Mouse (Mus musculus) ovary, postnatal 36 days (tissue): ENCODE measurements around the gene Pole3.
A peak's percentile ranks its signal among the peaks of the same experiment; 100 is the strongest.

Experiments used
- DNase-seq: peaks from one replicate; pipeline ENCODE4 v3.0.0; 2022; ENCODE audit warnings: low spot score, mixed read lengths

Pole3 gene

GRCm38 (mm10) chr4:62518416-62519121, 6.3 kb downstream of the Pole3 start:
- DNase-seq = peak; percentile 50

DNA sequence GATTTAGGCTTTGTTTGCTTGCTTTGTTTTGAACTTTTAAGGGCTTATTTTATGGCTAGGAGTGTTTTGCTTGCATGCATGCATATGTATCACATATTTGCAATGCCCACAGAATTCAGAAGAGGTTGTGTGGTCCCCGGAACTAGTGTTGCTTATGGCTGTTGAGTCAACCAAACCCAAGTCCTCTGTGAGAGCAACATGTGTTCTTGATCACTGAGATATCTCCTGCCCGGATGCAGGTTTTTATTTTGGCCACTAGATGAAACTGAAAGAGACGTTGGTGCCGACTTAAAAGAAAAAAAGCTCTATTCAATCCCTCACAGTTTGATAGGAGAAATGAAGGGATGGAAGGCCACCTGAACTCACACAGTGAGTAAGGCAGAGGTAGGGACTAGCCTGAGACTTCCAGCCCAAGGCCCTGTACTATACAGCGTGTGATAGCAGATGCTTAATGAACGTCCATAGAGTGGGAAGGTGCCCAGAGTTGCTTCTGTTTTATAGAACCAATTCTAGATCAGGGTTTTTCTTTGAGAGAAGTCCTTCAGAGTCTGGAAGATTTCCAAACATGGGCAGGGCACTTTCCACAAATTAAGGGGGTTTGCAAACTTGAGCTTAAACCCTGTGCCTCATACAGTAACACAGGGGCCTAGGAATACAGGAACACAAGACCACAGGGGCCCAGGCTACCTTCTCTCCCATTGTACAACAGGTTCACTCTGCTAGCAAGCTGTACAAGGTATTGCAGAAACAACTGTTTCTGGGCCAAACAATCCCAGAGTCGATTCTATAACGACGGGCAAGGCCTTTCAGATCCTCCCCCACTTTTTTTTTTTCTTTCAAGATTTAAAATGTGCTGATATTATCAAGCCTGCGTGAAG, 7.1 kb downstream of the Pole3 start:
- DNase-seq = no peak

- no peak for DNase-seq
Measured at GRCm38 (mm10) chr4:62517046-62517445, 7.8 kb downstream of the Pole3 start.

DNA sequence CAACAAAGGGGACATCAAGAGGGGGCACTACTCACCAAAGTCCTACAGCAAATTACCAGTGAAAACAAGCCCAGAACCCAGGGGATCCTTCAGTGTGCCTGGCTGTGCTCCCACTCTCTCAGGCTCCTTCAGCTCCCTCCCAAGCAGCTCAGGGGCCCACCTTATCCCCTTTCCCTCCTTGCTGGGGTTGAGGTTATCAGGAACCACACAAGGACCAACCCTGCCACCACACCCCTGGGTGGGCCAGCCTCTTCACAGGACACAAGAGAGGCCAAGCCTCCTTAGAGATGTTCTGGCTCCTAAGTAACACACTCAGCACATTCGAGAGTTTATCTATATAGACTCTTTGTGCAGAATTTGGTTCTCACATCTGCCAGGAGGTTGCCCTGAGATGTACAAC, 8.3 kb downstream of the Pole3 start:
- no peak for DNase-seq

DNA sequence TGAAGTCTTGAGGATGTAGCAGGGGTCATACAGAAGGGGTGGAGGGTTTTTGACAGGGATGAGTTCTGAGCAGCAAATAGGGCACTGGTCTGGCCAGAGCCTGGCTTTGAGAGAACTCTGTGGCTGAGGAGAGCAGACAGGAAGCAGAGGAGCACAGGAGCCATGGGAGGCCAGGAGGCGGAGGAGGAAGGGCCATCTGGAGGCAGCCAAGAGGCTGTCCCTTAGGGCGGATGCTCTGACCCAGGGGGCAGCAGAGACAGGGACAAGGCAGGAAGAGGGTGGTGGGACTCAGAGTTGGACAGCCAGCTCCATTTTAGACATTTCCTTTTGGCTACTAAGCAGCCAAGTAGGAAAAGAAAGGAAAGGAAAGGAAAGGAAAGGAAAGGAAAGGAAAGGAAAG, 8.8 kb downstream of the Pole3 start:
- DNase-seq = no peak

DNA sequence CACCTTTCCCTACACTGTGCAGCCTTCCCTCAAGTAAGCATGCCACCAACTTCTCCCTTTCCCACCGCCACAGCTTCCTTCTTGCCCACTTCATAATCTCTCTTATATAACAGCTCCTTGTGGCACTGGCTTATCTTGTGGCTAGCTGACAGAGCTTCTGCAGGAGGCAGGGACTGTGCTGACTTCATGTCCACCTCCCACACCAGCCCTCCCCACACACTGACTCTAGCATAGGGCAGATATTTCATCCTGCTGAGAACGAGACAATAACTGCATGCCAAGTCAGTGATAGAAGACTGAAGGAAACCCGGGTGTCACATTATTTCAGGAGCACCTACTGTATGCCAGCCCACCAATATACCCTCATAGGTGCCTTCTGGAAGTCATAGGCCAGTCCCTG, 9.4 kb downstream of the Pole3 start:
- DNase-seq = no peak

DNA sequence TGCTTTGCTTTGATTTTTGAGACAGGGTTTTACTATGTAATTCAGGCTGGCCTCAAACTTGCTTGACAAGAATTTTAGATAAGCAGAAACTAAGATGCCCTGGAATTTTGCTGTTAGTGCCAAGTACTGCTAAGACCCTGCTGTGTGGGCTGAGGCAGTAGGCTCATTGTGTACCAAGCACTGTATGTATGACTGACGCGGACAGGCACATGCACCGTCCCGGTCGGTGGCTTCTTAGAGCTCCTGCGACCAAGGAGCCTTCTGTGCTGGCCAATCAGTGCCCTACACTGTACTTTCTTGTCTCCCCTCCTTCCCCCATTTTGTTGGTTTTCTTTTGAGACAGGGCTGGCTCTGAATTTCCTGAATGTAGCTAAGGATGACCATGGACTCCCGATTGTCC, 9.9 kb downstream of the Pole3 start:
- DNase-seq = no peak

DNA sequence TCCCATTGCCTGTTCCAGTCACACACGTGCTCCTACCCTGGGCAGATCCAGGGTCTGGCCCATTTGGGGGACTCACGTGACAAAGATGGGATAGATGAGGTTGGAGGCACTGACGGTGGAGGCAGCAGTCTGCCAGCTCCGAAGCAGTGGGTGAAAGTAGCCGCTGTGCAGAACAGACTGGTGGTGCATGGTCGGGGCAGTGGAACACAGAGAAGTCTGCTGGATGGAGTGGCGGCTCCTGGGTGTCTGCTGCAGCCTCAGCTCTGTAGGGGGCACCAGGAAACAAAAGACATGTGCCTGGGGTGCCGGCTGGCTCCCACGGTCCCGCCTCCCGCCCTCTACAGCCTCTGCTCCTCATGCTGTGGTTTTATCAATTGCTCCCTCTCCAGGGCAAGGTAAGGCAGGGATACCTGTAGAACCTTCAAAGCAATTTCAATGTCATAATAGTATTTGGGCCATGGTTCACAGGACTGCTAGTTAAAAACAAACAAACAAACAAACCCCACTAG, 10.8 kb downstream of the Pole3 start:
- no peak for DNase-seq

- DNase-seq = peak; percentile 83
Measured at GRCm38 (mm10) chr4:62509946-62510345, 14.9 kb downstream of the Pole3 start.

DNA sequence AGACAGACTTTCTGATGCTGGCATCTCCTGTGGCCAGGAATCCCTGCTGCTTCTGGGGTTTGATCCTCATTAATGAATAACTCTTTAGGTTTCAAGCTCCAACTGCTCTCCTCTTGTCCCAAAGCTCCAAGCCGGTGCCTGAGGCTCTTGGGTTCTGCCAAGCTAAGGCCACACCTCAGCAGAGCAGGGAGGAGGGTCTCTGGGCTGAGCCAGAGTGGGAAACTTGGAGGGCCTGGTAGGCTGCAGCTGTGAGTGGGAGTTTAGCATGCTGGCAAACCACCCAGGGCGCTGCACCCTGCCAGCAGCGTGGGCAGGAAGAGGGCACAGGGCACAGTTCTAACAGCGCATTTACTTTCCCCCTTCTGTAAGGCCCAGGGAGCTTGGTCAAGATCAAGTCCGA, 16.0 kb downstream of the Pole3 start:
- peak; percentile 65 for DNase-seq

- DNase-seq = no peak
Measured at GRCm38 (mm10) chr4:62506798-62507197, 18.1 kb downstream of the Pole3 start.

DNA sequence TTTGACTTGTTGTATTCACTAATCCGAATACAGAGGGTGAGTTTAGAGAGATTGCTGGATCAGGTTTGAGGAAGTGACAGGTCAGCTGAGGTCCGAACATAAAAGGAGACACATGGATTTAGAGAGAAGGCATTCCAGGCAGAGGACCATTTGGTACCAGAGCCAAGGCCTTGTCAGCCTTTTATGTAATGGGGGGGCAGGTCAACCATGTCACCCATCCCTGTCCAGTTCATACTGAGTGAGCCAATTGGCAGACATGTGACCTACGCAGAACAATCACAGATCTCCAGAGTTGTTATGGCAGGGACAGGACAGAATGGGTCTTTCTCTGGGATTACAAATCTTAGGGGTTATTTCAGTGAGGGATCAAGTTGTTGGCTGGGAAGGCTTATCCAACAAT, 18.9 kb downstream of the Pole3 start:
- DNase-seq = no peak

DNA sequence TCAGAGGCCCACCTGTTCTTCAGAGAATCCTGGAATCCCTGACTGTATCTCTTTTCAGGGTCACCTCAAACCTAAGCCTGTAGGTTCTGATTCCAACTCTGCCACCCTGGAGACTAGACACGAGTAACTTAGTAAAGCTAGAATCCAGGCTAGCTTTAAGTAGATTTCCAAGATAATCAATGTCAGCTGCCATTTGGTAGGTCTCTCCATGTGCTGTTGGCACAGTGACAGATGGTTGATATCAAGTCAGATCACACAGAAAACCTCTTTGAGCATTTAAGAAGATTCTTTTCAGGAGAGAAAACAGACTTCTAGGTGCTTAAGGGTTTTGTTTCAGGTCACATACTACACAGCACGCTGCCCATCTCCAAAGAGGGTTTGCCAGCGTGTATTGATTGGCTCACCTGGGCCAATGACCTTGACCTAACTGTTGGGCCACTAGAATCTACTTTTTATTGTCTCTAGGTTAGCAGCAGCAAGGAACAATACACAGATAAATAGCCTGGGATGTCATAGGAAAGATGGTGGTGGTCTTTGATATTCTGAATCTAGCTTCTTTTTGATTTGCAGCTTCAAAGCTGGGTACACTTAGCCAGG, 21.4 kb downstream of the Pole3 start, which contains the start of gene Hdhd3:
TSS of gene Hdhd3 (minus strand) at position 94 of the 597 bp plus-strand sequence.
- DNase-seq = no peak

DNA sequence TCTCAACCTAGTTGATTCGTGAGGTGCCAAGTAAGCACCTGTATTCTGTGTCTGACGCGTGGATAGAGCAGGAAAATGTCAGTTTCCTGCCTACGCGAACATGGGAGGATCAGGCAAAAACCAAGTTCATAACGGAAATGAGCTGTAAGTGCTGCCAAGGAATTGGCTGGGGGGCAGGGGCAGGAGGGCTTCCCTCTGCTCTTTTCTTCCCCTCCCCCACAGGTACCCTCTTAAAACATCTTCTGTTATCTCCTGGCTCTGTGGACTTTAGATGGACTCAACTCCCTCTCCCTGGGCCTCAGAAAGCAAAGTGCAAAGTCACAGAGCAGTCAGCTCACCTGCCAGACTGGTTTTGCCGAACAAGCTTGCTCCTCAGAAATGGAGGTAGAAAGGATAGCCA, 21.9 kb downstream of the Pole3 start:
- no peak for DNase-seq

DNA sequence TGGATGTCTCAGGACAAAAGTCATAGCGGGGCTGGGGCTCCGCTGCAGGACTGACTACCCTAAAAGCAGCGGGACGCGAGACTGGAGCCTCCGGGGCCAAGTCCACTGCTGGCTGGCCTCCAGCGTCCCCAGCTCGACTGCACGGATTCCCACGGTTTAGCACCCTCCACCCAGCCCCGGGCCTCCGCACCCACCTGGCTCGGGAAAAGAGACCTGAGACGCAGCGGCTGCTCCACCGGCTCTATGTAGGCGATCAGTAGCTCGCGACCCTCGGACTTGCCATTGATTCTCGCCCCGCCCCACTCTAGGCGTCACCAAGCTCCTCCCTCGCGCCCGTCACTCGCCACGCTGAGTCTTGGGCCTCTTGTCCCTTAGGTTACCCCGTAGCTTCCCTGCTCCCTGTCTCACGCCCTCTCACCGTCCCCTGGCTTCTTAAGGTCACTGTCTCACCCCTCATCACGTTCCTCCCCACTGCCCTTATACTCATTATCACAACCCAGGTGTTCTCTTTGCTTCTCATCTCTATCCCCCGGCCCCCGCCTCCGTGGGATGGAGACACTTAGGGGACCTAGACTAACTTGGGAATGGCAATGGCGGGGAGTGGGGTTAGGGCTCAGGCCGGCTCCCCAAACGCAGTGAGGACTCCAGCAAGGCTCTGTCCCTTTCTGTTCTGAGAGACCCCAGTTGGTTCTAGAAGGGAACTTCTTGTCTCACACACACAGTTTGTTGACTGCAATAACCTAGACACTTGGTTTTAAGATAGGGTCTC, 22.7 kb downstream of the Pole3 start:
- peak; percentile 87 for DNase-seq

DNA sequence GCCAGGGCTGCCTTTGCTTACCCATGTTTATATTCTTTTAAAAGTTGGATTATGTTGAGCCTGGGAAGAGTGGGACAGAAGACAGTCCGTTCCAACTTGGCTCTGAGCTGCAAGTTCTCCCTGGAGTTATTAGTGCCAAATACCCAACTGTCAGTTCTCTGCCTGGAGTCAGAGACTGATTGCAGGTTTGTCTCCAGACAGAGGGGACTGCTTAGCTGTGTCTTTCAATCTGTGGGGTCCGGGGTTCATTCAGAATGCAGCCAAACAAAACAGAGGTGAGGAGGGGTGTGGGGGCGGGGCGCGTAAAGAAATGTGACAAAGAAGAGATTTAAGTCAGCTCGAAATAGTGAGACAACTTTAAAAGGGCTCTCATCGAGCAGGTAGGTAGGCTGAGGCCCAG, 23.3 kb downstream of the Pole3 start:
- DNase-seq = no peak

DNA sequence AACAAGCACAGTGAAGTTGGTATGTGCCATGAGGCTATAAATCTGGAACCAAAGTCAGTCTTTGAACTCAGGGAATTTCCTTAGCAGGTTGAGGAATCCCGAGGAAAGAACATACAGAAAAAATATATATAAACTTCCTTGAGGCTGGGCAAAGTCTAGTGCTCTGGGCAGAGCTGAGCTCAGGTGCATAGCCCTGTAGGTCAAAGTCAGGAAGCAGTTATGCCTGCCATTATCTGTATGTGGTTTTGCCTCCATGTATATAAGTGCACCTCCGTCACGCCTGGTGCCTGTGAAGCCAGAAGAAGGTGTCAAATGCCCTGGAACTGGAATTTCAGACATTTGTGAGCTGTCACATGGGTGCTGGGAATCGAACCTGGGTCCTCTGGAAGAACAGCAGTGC, 24.1 kb downstream of the Pole3 start:
- no peak for DNase-seq

- DNase-seq = peak; percentile 74
Measured at GRCm38 (mm10) chr4:62496815-62497214, 28.1 kb downstream of the Pole3 start.

GRCm38 (mm10) chr4:62495946-62496345, 28.9 kb downstream of the Pole3 start:
- DNase-seq = peak; percentile 58

- DNase-seq = no peak
Measured at GRCm38 (mm10) chr4:62494230-62494629, 30.6 kb downstream of the Pole3 start.

DNA sequence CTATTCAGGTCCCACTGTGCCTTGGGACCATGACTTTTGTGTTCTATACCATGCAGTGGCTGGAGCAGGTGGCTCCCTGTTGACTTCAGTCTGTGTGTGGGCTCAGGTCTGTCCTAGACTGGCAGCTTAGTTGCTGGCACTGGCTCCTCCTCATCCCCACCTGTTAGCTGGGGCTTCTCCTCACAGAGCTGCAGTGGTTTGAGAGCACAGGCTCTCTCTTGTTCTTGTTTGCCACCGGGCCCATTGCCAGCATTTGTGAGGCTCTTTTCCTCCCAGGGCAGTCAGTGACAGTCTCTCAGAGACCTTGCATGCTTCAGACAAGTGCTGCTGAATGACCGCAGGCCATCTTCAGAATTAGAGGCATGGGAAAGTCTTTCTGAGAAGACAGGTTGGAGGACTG, 32.2 kb downstream of the Pole3 start:
- no peak for DNase-seq

GRCm38 (mm10) chr4:62487914-62488313, 37.0 kb downstream of the Pole3 start:
- no peak for DNase-seq
